Mouse (Mus musculus) megakaryocyte progenitor cell, adult 5-6 weeks (primary cell): ENCODE measurements around the gene Olfr1454. TPM values are rescaled to one million over a fixed set of nuclear protein-coding genes. Genes with fewer than 3 reads are reported as not detected.

ENCODE experiments used
- ATAC-seq: replicated peaks from 2 replicates; pipeline ENCODE4 v1.8.0; 2016; ENCODE audit warnings: mild to moderate bottlenecking, moderate TSS enrichment, inconsistent platforms; ENCODE audit not compliant: poor library complexity
- total RNA-seq, 2 experiments: library from RNA; stranded (forward) in 1 of 2; stranded (reverse) in 1 of 2; fragments of 157-497, 149-512 nt in 1 of 2; fragments of 200-1000 nt in 1 of 2; gene quantifications; 2 replicates each; pipeline versions ENCODE4 v1.2.3 to v1.2.4; 2015 to 2017

Gene Olfr1454
- total RNA-seq (2015) (not detected in 2 replicates), total RNA-seq (2017) (not detected in 2 replicates)

DNA sequence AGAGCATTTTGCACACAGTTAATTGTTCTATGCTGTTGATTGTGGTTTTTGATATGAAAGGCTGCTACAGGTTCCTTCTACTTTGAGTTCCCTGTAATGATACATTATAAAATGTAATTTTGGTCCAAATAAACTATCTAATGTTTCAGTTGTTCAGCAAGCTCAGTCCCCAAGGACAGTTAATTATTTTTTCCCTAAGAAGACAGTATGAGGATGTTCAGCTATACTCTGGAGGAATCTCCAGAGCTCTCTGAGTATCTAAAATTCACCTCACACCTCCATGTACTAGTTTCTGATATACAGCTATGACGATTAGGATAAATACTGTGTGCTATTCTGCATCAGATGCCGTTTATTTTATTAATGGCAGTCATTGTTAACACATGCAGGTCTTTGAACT is at the start of gene Olfr1454:
Gene Olfr1454, plus strand, starts transcription at position 301 of the 400 bp plus-strand sequence.
- ATAC-seq, result no peak

GRCm38 (mm10) chr19:13028227-13028626 is 32.2 kb upstream of the Olfr1454 start, which contains the start of gene Olfr1453:
TSS of gene Olfr1453 (minus strand) at chr19:13028327.
- ATAC-seq, result no peak

DNA sequence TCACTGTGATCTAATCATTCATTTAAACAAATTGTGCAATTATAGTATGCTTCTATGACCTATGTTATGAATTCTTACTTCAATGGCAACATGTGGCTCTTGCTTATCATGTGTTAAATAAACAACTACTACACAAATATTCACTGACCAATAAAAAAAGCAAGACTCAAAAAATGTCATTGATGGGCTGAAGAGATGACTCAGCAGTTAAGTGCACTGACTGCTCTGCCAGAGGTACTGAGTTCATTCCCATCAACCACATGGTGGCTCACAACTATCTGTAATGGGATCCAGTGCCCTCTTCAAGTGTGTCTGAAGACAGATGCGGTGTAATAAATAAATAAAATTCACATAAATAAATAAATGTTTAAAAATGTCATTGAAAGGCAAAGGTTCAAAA is 33.5 kb downstream of the Olfr1454 start:
- ATAC-seq, result no peak

- ATAC-seq, result no peak
Measured at GRCm38 (mm10) chr19:13097791-13098190, 37.4 kb downstream of the Olfr1454 start, which contains the start of gene Olfr1457. TSS of gene Olfr1457 (minus strand) at chr19:13097891.

DNA sequence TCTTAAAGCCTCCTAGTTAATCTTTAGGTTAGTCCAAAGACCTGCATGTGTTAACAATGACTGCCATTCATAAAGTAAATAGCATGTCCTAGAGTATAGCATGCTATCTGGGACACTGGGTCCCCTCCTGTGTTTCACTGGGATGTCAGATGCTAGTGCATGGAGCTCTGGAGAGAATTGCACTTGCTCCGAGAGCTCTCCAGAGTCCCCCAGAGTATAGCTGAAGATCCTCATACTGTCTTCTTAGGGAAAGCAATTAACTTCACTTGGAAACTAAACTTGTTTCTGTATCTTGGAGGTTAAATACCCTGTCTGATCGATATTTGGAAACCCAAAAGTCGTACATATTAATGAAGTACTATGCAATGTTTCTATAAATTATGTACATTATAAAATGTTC is 46.3 kb downstream of the Olfr1454 start, which contains the start of gene Olfr1458:
Gene Olfr1458, minus strand, starts transcription at position 101 of the 400 bp plus-strand sequence.
- no peak for ATAC-seq

Other genes starting within 250 kb of the Olfr1454 start
- gene Gm5244, start 213.9 kb upstream of the Olfr1454 start, total RNA-seq (2015), result not detected in 2 replicates
- gene Gm5244, start 213.9 kb upstream of the Olfr1454 start, total RNA-seq (2017), result not detected in 2 replicates
- not detected in 2 replicates for gene Olfr1444, start 203.3 kb upstream of the Olfr1454 start, total RNA-seq (2015)
- gene Olfr1444, start 203.3 kb upstream of the Olfr1454 start, total RNA-seq (2017), result not detected in 2 replicates
- gene Olfr1445, start 176.8 kb upstream of the Olfr1454 start, total RNA-seq (2015), result not detected in 2 replicates
- gene Olfr1445, start 176.8 kb upstream of the Olfr1454 start, total RNA-seq (2017), result not detected in 2 replicates
- gene Olfr1446, start 167.1 kb upstream of the Olfr1454 start, total RNA-seq (2015), result not detected in 2 replicates
- not detected in 2 replicates for gene Olfr1446, start 167.1 kb upstream of the Olfr1454 start, total RNA-seq (2017)
- gene Olfr1447, start 156.9 kb upstream of the Olfr1454 start, total RNA-seq (2015), result not detected in 2 replicates
- gene Olfr1447, start 156.9 kb upstream of the Olfr1454 start, total RNA-seq (2017), result not detected in 2 replicates
- not detected in 2 replicates for gene Olfr1448, start 136.2 kb upstream of the Olfr1454 start, total RNA-seq (2015)
- gene Olfr1448, start 136.2 kb upstream of the Olfr1454 start, total RNA-seq (2017), result not detected in 2 replicates
- not detected in 2 replicates for gene Olfr1449, start 129.8 kb upstream of the Olfr1454 start, total RNA-seq (2015)
- gene Olfr1449, start 129.8 kb upstream of the Olfr1454 start, total RNA-seq (2017), result not detected in 2 replicates
- not detected in 2 replicates for gene Olfr1450, start 110.4 kb upstream of the Olfr1454 start, total RNA-seq (2015)
- gene Olfr1450, start 110.4 kb upstream of the Olfr1454 start, total RNA-seq (2017), result not detected in 2 replicates
- gene Olfr1451, start 65.6 kb upstream of the Olfr1454 start, total RNA-seq (2015), result not detected in 2 replicates
- not detected in 2 replicates for gene Olfr1451, start 65.6 kb upstream of the Olfr1454 start, total RNA-seq (2017)
- not detected in 2 replicates for gene Olfr1453, start 32.3 kb upstream of the Olfr1454 start, total RNA-seq (2015)
- gene Olfr1453, start 32.3 kb upstream of the Olfr1454 start, total RNA-seq (2017), result not detected in 2 replicates
- gene Olfr1457, start 37.3 kb downstream of the Olfr1454 start, total RNA-seq (2015), result not detected in 2 replicates
- gene Olfr1457, start 37.3 kb downstream of the Olfr1454 start, total RNA-seq (2017), result not detected in 2 replicates
- gene Olfr1458, start 46.2 kb downstream of the Olfr1454 start, total RNA-seq (2015), result not detected in 2 replicates
- not detected in 2 replicates for gene Olfr1458, start 46.2 kb downstream of the Olfr1454 start, total RNA-seq (2017)
- not detected in 2 replicates for gene Olfr1459, start 88.9 kb downstream of the Olfr1454 start, total RNA-seq (2015)
- gene Olfr1459, start 88.9 kb downstream of the Olfr1454 start, total RNA-seq (2017), result not detected in 2 replicates
- gene Olfr1461, start 102.4 kb downstream of the Olfr1454 start, total RNA-seq (2015), result not detected in 2 replicates
- gene Olfr1461, start 102.4 kb downstream of the Olfr1454 start, total RNA-seq (2017), result not detected in 2 replicates
- gene Olfr1462, start 125.1 kb downstream of the Olfr1454 start, total RNA-seq (2015), result not detected in 2 replicates
- gene Olfr1462, start 125.1 kb downstream of the Olfr1454 start, total RNA-seq (2017), result not detected in 2 replicates
- gene Olfr1463, start 170.7 kb downstream of the Olfr1454 start, total RNA-seq (2015), result not detected in 2 replicates
- not detected in 2 replicates for gene Olfr1463, start 170.7 kb downstream of the Olfr1454 start, total RNA-seq (2017)